Mouse (Mus musculus): Measurements from ENCODE around the gene Map2. TPM values are rescaled to one million over a fixed set of nuclear protein-coding genes. Genes with fewer than 3 reads are reported as not detected.

Gene Map2
- polyA plus RNA-seq, 1 experiment from 2014 or later: 21.0 TPM

- no peak overlapping the region for H3K27ac ChIP-seq (ENCODE audit: low read length)
- no peaks in the 10 kb centered on the region for H3K27me3 ChIP-seq (ENCODE audit: control insufficient read depth, insufficient read depth, low read length)
- H3K4me1 ChIP-seq (ENCODE audit: control insufficient read depth, insufficient read depth, low read length): no peaks in the 10 kb centered on the region
- no peaks in the 10 kb centered on the region for H3K36me3 ChIP-seq (ENCODE audit: control insufficient read depth, insufficient read depth, low read length)
- H3K9ac ChIP-seq (replicated peaks; ENCODE audit: low read depth, low read length): no peak overlapping the region
- ATAC-seq (ENCODE audit: insufficient number of reproducible peaks, insufficient read depth, low FRiP score, low read depth): no peak
- no peak overlapping the region for H3K4me2 ChIP-seq (replicated peaks; ENCODE audit: low read depth, low read length)
- H3K9me3 ChIP-seq (ENCODE audit: control insufficient read depth, low read depth, low read length): no peaks in the 10 kb centered on the region
- H3K4me3 ChIP-seq (ENCODE audit: low read depth, low read length): no peak overlapping the region
- WGBS: 58% methylated on average over 3 of the region's 3 CpGs
Measured at GRCm38 (mm10) chr1:66459394-66459793, 284.3 kb downstream of the Map2 start.

DNA sequence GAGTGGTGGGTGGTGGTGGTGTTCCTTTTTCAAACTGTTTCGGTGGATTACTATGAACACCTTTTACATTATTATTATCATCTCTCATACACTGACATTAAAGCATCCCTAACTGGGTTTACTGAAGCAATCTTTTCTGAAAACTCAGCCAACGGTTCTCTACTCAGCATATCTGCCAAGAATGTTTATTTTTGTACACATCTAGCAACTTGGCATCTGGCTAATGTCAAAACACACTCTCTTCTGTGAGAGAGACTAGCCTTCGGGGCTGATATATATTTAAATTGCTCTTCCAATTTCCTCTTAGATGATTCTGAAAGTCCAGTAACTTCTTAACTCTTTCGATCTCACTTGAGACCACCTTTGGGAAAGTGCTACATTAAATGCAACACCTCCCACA is 285.8 kb downstream of the Map2 start:
- Histone ChIP-seq H3K27ac (ENCODE audit: low read length) (no peak overlapping the region), H3K36me3 (ENCODE audit: control insufficient read depth, insufficient read depth, low read length) (no peaks in the 10 kb centered on the region), H3K4me3 (ENCODE audit: low read depth, low read length) (no peak overlapping the region), H3K4me1 (ENCODE audit: control insufficient read depth, insufficient read depth, low read length) (no peaks in the 10 kb centered on the region), H3K9me3 (ENCODE audit: control insufficient read depth, low read depth, low read length) (no peaks in the 10 kb centered on the region), H3K4me2 (replicated peaks; ENCODE audit: low read depth, low read length) (no peak overlapping the region), H3K9ac (replicated peaks; ENCODE audit: low read depth, low read length) (no peak overlapping the region), H3K27me3 (ENCODE audit: control insufficient read depth, insufficient read depth, low read length) (no peaks in the 10 kb centered on the region)
- no peak for ATAC-seq (ENCODE audit: insufficient number of reproducible peaks, insufficient read depth, low FRiP score, low read depth)
- WGBS: 37% methylated on average over 4 of the region's 4 CpGs

DNA sequence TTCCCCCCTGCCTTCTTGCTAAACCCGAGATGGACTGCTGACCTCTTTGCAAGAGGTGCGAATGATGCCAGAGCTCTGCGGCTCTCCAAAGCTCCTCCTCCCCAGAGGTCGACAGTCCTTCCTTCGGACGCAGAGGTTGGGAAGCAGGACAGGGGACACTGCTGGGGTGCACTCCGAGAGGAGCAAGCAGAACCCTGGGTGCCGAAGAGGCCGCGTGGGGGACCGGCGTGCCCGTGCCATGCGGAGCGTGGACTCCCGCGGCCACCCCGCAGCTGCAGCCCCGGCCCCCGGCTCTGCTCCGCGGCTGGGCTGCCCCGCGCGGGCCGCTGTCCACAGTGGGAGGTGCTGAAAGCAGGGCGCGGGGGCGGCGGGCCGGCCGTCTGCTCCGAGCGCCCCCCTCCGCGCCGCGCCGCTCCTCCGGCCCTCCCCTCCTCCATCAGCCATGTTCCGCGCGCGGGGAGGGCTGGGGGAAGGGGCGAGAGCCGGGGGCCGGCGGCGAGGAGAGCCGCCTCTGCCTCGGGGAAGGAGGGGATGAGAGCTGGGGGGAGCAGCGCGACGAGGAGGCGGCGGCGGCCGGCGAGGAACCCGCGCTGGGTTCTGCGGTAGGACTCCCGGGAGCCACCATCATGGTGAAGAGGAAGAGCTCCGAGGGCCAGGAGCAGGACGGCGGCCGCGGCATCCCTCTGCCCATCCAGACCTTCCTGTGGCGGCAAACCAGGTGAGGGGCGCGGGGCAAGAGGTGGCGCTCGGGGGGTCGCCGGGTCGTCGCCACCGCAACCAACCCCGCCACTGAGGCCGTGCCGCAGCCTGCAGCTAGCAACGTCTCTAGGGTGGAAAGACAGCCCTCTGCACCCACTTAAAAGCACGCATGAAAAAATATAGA is 293.0 kb downstream of the Map2 start, which contains the start of gene Unc80:
Gene Unc80 (plus strand): TSS at position 547 of the 883 bp plus-strand sequence.
- peak within 1 kb of the TSS; percentile 48 for H3K4me3 ChIP-seq (ENCODE audit: low read depth, low read length)
- H3K9ac ChIP-seq (replicated peaks; ENCODE audit: low read depth, low read length): no peak within 1 kb of the TSS
- H3K27ac ChIP-seq (ENCODE audit: low read length): no peak within 1 kb of the TSS
- ATAC-seq (ENCODE audit: insufficient number of reproducible peaks, insufficient read depth, low FRiP score, low read depth): peak; percentile 88
- H3K4me1 ChIP-seq (ENCODE audit: control insufficient read depth, insufficient read depth, low read length): no peaks in the 10 kb centered on the region
- 0 out of 2 replicates have a peak, but pooled peaks cover 3% of the 10 kb centered on the region for H3K27me3 ChIP-seq (ENCODE audit: control insufficient read depth, insufficient read depth, low read length)
- no peaks in the 10 kb centered on the region for H3K36me3 ChIP-seq (ENCODE audit: control insufficient read depth, insufficient read depth, low read length)
- H3K4me2 ChIP-seq (replicated peaks; ENCODE audit: low read depth, low read length): peak within 1 kb of the TSS; percentile 78
- no peaks in the 10 kb centered on the region for H3K9me3 ChIP-seq (ENCODE audit: control insufficient read depth, low read depth, low read length)
- WGBS: under 1% methylated on average over 53 of the region's 83 CpGs

GRCm38 (mm10) chr1:66468704-66469020 is 293.6 kb downstream of the Map2 start:
- no peak overlapping the region for H3K27ac ChIP-seq (ENCODE audit: low read length)
- 17% methylated on average over 3 of the region's 3 CpGs for WGBS
- ATAC-seq (ENCODE audit: insufficient number of reproducible peaks, insufficient read depth, low FRiP score, low read depth): no peak
- H3K4me3 ChIP-seq (ENCODE audit: low read depth, low read length): peak overlapping the region; percentile 48; the same call in 1 of the 2 replicates
- H3K9me3 ChIP-seq (ENCODE audit: control insufficient read depth, low read depth, low read length): no peaks in the 10 kb centered on the region
- peak overlapping the region; percentile 78 for H3K4me2 ChIP-seq (replicated peaks; ENCODE audit: low read depth, low read length)
- H3K27me3 ChIP-seq (ENCODE audit: control insufficient read depth, insufficient read depth, low read length): 0 out of 2 replicates have a peak, but pooled peaks cover 3% of the 10 kb centered on the region
- no peaks in the 10 kb centered on the region for H3K36me3 ChIP-seq (ENCODE audit: control insufficient read depth, insufficient read depth, low read length)
- no peaks in the 10 kb centered on the region for H3K4me1 ChIP-seq (ENCODE audit: control insufficient read depth, insufficient read depth, low read length)
- no peak overlapping the region for H3K9ac ChIP-seq (replicated peaks; ENCODE audit: low read depth, low read length)

DNA sequence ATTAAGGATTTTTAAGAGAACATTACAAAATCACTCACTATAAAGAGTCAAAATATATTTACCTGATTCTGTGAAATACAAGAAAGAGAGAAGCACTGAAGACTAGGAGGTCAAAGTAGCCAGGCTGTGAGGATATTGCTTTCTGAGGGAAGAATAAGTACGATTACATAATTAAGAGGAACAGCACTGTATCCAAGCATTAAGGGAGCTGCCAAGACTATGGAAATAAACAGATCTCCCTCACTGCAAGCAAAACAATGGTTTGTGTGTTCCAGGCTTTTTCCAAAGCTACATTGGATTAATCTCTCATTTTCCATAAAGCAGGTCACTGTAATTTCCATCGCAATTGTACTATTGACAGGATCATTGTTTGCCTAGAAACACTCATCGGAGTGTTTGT is 307.7 kb downstream of the Map2 start:
- no peak for ATAC-seq (ENCODE audit: insufficient number of reproducible peaks, insufficient read depth, low FRiP score, low read depth)
- H3K4me2 ChIP-seq (replicated peaks; ENCODE audit: low read depth, low read length): no peak overlapping the region
- WGBS: 85% methylated on average over 3 of the region's 3 CpGs
- H3K27me3 ChIP-seq (ENCODE audit: control insufficient read depth, insufficient read depth, low read length): no peaks in the 10 kb centered on the region
- H3K27ac ChIP-seq (ENCODE audit: low read length): no peak overlapping the region
- H3K9me3 ChIP-seq (ENCODE audit: control insufficient read depth, low read depth, low read length): no peaks in the 10 kb centered on the region
- no peaks in the 10 kb centered on the region for H3K4me1 ChIP-seq (ENCODE audit: control insufficient read depth, insufficient read depth, low read length)
- no peak overlapping the region for H3K4me3 ChIP-seq (ENCODE audit: low read depth, low read length)
- H3K36me3 ChIP-seq (ENCODE audit: control insufficient read depth, insufficient read depth, low read length): no peaks in the 10 kb centered on the region
- H3K9ac ChIP-seq (replicated peaks; ENCODE audit: low read depth, low read length): no peak overlapping the region

Other genes with a start within 250 kb of the Map2 start
- gene Crygf, start 248.8 kb upstream of the Map2 start, polyA plus RNA-seq (2014; fragmentation: Nextera tagmentation; extraction: Ambion mirVana): not detected in 2 replicates